Mouse (Mus musculus): ENCODE data around the gene Ccdc124. TPM values are rescaled to one million over a fixed set of nuclear protein-coding genes. Genes with fewer than 3 reads are reported as not detected.
"Not testable (repeated sequence)": the region's sequence is repeated elsewhere in the genome, so short reads cannot be mapped to it uniquely, and the experiment has no call there.

Ccdc124 gene
- polyA plus RNA-seq, 1 experiment, result 142 TPM

GRCm38 (mm10) chr8:70897681-70898413, 24.1 kb upstream of the Ccdc124 start:
- Histone ChIP-seq H3ac (ENCODE audit: control insufficient read depth, insufficient read length, low read depth) (peak overlapping the region; percentile 79), H3K79me3 (ENCODE audit: low read depth) (peaks cover 13% of the 10 kb centered on the region), H3K79me2 (ENCODE audit: control insufficient read depth, insufficient read depth) (peaks cover 27% of the 10 kb centered on the region), H3K4me3 (ENCODE audit: insufficient read depth, poor library complexity, severe bottlenecking) (peak overlapping the region; percentile 82), H3K27me3 (ENCODE audit: control insufficient read depth, insufficient read depth, insufficient read length) (no peaks in the 10 kb centered on the region), H3K36me3 (ENCODE audit: control insufficient read depth, insufficient read depth) (peaks cover 38% of the 10 kb centered on the region)
- TF ChIP-seq USF1 (IDR thresholded peaks at IDR 0.05; ENCODE audit: low read depth) (no peak), CEBPB (IDR thresholded peaks at IDR 0.05; ENCODE audit: low read depth) (no peak), CTCF (IDR thresholded peaks at IDR 0.05; ENCODE audit: control insufficient read depth, insufficient read depth, insufficient read length) (peak; percentile 78), FOSL1 (IDR thresholded peaks at IDR 0.05; ENCODE audit: insufficient read depth, low read length, poor library complexity, severe bottlenecking) (no peak)

DNA sequence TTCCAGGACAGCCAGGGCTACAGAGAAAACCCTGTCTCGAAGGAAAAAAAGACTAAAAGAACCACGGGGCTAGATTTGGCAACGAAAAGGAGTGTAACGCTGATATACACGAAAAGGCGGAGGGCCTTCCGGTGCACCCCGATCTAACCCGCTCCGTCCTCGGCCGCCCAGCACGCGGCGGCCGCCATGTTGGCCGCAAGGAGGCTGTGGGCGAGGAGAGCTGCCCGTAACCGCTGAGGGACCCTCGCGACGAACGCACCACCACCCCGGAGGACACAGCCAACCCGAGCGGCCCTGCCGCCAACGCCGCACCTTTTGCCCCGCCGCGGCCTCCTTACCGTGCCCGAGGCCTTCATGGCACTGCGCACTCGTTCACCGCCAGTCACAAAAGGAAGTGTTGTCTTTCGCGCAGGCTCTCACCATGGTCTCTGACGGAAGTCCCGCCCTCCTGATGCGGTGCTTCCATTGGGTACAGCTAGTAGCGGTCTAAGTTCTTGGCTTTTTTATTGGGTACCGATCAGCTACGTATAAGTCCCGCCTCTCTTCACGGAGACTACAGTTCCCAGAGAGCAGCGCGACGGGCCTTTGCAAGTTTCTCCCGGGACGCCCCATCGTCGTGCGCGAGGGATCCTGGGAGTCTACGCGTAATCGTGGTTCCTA, 23.4 kb upstream of the Ccdc124 start, which contains the start of gene Rpl18a:
Gene Rpl18a, minus strand, starts transcription at position 392 of the 660 bp plus-strand sequence.
- H3K27me3 ChIP-seq (ENCODE audit: control insufficient read depth, insufficient read depth, insufficient read length), result no peaks in the 10 kb centered on the region
- peaks cover 27% of the 10 kb centered on the region for H3K79me2 ChIP-seq (ENCODE audit: control insufficient read depth, insufficient read depth)
- TF ChIP-seq MAX (IDR thresholded peaks at IDR 0.05) (peak; percentile 95), MYOG (IDR thresholded peaks at IDR 0.05; ENCODE audit: control insufficient read depth, extremely low read depth, insufficient read length) (no peak), FOSL1 (IDR thresholded peaks at IDR 0.05; ENCODE audit: insufficient read depth, low read length, poor library complexity, severe bottlenecking) (no peak), CTCF (IDR thresholded peaks at IDR 0.05; ENCODE audit: control insufficient read depth, insufficient read depth, insufficient read length) (no peak), USF1 (IDR thresholded peaks at IDR 0.05; ENCODE audit: low read depth) (no peak)
- peaks cover 13% of the 10 kb centered on the region for H3K79me3 ChIP-seq (ENCODE audit: low read depth)
- peaks cover 38% of the 10 kb centered on the region for H3K36me3 ChIP-seq (ENCODE audit: control insufficient read depth, insufficient read depth)
- H3K4me3 ChIP-seq (ENCODE audit: insufficient read depth, poor library complexity, severe bottlenecking), result peak within 1 kb of the TSS; percentile 82
- peak within 1 kb of the TSS; percentile 100 for H3ac ChIP-seq (ENCODE audit: control insufficient read depth, insufficient read length, low read depth)

DNA sequence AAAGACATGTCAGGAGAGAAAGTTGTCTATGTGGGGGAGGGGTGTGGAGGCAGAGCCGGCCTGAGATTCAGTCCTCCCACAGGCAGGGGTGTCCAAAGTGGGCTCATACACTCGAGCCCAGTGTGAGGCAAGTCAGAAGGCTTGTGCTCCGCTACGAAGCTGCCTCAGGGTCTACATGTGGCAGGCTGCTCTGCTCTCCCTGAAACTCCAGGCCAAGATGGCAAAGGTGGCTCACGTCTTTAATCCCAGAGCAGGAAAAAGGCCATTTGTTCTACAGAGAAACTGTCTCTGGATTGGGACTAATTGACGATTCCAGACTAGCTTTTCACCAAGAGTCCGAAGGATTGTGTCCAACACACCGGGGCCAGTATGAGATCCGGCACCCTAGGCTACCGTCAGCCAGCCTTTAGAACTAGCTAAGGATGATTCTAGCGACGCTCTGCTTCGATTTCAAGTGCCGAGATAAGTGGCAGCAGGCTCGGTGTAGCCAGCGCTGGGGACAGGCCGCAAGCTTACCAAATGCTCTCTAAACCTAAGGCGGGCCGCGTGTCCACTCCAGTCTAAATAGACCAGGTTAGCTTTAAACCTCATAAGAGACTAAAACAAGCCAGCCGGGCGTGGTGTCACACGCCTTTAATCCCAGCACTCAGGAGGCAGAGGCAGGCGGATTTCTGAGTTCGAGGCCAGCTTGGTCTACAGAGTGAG, 22.7 kb upstream of the Ccdc124 start:
- Histone ChIP-seq H3K36me3 (ENCODE audit: control insufficient read depth, insufficient read depth) (peaks cover 38% of the 10 kb centered on the region), H3ac (ENCODE audit: control insufficient read depth, insufficient read length, low read depth) (peak overlapping the region; percentile 100), H3K27me3 (ENCODE audit: control insufficient read depth, insufficient read depth, insufficient read length) (no peaks in the 10 kb centered on the region), H3K79me2 (ENCODE audit: control insufficient read depth, insufficient read depth) (peaks cover 27% of the 10 kb centered on the region), H3K4me3 (ENCODE audit: insufficient read depth, poor library complexity, severe bottlenecking) (peak overlapping the region; percentile 82), H3K79me3 (ENCODE audit: low read depth) (peaks cover 13% of the 10 kb centered on the region)
- no peak for TF ChIP-seq FOSL1 (IDR thresholded peaks at IDR 0.05; ENCODE audit: insufficient read depth, low read length, poor library complexity, severe bottlenecking)
- peak; percentile 19 for TF ChIP-seq MAX (IDR thresholded peaks at IDR 0.05)

GRCm38 (mm10) chr8:70895571-70896259, 22.0 kb upstream of the Ccdc124 start:
- H3K79me3 ChIP-seq (ENCODE audit: low read depth), result peaks cover 13% of the 10 kb centered on the region
- peak overlapping the region; percentile 97 for H3ac ChIP-seq (ENCODE audit: control insufficient read depth, insufficient read length, low read depth)
- H3K27me3 ChIP-seq (ENCODE audit: control insufficient read depth, insufficient read depth, insufficient read length), result not testable (repeated sequence)
- H3K79me2 ChIP-seq (ENCODE audit: control insufficient read depth, insufficient read depth), result peaks cover 27% of the 10 kb centered on the region
- peaks cover 38% of the 10 kb centered on the region for H3K36me3 ChIP-seq (ENCODE audit: control insufficient read depth, insufficient read depth)
- H3K4me3 ChIP-seq (ENCODE audit: insufficient read depth, poor library complexity, severe bottlenecking), result peak overlapping the region; percentile 82

DNA sequence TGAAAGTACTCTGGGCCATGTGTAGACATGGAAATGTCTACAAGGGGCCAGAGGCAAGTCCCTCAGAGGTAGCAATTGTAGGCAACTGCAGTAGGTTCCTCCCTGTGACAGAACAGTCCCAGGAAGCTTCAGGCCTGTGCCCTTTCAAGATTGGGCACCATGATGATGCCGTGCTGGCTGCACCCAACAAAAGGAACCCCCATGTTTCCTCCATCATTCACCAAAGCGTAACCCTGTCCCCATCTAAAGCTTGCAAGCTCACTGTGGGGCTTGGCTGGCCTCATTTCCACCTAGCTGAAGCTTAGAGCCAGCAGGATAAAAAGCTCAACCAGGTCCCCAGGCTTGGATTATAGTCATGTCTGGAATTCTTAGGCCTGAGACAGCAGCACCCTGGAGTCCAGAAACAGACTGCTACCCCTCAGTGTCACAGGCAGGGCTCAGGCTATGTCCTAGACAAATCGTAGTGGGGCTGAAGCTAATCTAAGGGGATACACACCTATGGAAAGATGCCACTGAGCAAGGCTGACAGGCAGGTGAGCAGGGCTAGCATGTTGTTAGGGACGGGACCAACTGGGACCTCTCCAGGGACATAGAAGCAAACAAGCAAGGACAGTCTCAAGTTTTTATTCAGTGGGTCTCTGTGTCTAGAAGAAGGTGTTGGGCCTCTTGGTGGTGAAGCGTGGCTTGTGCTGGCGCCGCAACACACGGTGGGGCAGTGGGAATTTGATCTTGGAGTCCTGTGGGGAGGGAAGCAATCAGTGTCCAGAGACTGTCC, 21.2 kb upstream of the Ccdc124 start:
- peaks cover 38% of the 10 kb centered on the region for H3K36me3 ChIP-seq (ENCODE audit: control insufficient read depth, insufficient read depth)
- H3ac ChIP-seq (ENCODE audit: control insufficient read depth, insufficient read length, low read depth), result peak overlapping the region; percentile 59
- H3K79me3 ChIP-seq (ENCODE audit: low read depth), result peaks cover 13% of the 10 kb centered on the region
- TF ChIP-seq CEBPB (IDR thresholded peaks at IDR 0.05; ENCODE audit: low read depth), result no peak
- no peak for TF ChIP-seq USF1 (IDR thresholded peaks at IDR 0.05; ENCODE audit: low read depth)
- TF ChIP-seq MYOD1 (IDR thresholded peaks at IDR 0.05; ENCODE audit: control insufficient read depth, insufficient read length, low read depth), result no peak
- no peak for TF ChIP-seq MYOG (IDR thresholded peaks at IDR 0.05; ENCODE audit: control insufficient read depth, extremely low read depth, insufficient read length)
- no peak for TF ChIP-seq FOSL1 (IDR thresholded peaks at IDR 0.05; ENCODE audit: insufficient read depth, low read length, poor library complexity, severe bottlenecking)
- no peak for TF ChIP-seq MAX (IDR thresholded peaks at IDR 0.05)
- no peak for TF ChIP-seq CTCF (IDR thresholded peaks at IDR 0.05; ENCODE audit: control insufficient read depth, insufficient read depth, insufficient read length)
- peaks cover 27% of the 10 kb centered on the region for H3K79me2 ChIP-seq (ENCODE audit: control insufficient read depth, insufficient read depth)
- H3K27me3 ChIP-seq (ENCODE audit: control insufficient read depth, insufficient read depth, insufficient read length), result no peaks in the 10 kb centered on the region
- peak overlapping the region; percentile 82 for H3K4me3 ChIP-seq (ENCODE audit: insufficient read depth, poor library complexity, severe bottlenecking)
